Mouse (Mus musculus) spleen, adult 2 months (tissue): ENCODE data around the gene Tmem201. TPM values are rescaled to one million over a fixed set of nuclear protein-coding genes. Genes with fewer than 3 reads are reported as not detected.
A peak's percentile ranks its signal among the peaks of the same experiment; 100 is the strongest.

Experiments
- DNase-seq, 2 experiments: peaks; one replicate each; pipeline versions ENCODE4 v3.0.0 to v3.0.0-alpha.2; 2012 to 2021; ENCODE audit warnings: low spot score in 2 of 2, low read depth in 1 of 2
- H3K27ac ChIP-seq: fragments of 200-500 bp; 2 replicates; pipeline ENCODE4 v1.5.1; 2012; ENCODE audit warnings: low read length, inconsistent platforms; ENCODE audit not compliant: insufficient read depth
- H3K27me3 ChIP-seq: fragments of 200-500 bp; 2 replicates; pipeline ENCODE4 v1.6.1; 2012; ENCODE audit warnings: mild to moderate bottlenecking, moderate library complexity, low read length, inconsistent platforms; ENCODE audit not compliant: control insufficient read depth, insufficient read depth
- H3K36me3 ChIP-seq: fragments of 200-500 bp; 2 replicates; pipeline ENCODE4 v1.6.1; 2012; ENCODE audit warnings: mild to moderate bottlenecking, low read length, inconsistent platforms; ENCODE audit not compliant: control insufficient read depth, insufficient read depth
- H3K4me1 ChIP-seq: fragments of 200-500 bp; 2 replicates; pipeline ENCODE4 v1.6.1; 2011; ENCODE audit warnings: inconsistent platforms; ENCODE audit not compliant: control insufficient read depth, insufficient read depth, insufficient read length
- H3K4me3 ChIP-seq: fragments of 200-500 bp; 2 replicates; pipeline ENCODE4 v1.5.1; 2011; ENCODE audit warnings: mild to moderate bottlenecking, inconsistent platforms; ENCODE audit not compliant: insufficient read depth, insufficient read length; ENCODE audit errors: extremely low read depth
- CTCF ChIP-seq: fragments of 200-500 bp; IDR thresholded peaks from 2 replicates; pipeline ENCODE4 v1.5.1; 2011; ENCODE audit warnings: mild to moderate bottlenecking, inconsistent platforms; ENCODE audit not compliant: insufficient read depth, insufficient read length, insufficient replicate concordance; ENCODE audit errors: extremely low read depth
- POLR2A ChIP-seq: fragments of 200-500 bp; IDR thresholded peaks from 2 replicates; pipeline ENCODE4 v1.6.1; 2011; ENCODE audit warnings: low read depth, low read length, inconsistent platforms
- WGBS: fragments of 180-500 bp; shearing (Covaris S2); methylation state at CpG from one replicate; pipeline ENCODE4 v1.1.7; 2018; 5-methylcytosine and 5-hydroxymethylcytosine counted together
- polyA plus RNA-seq: library from polyadenylated mRNA; depleted of rRNA; stranded (reverse); fragments of >200 nt; gene quantifications from 2 replicates; pipeline ENCODE4 v1.2.3, GENCODE M21; 2012

Gene Tmem201
- polyA plus RNA-seq, 1 experiment: 24.3 TPM

- Histone ChIP-seq H3K27me3 (no peaks in the 10 kb centered on the region), H3K4me1 (peaks cover 7% of the 10 kb centered on the region; the same call in 1 of the 2 replicates), H3K36me3 (no peaks in the 10 kb centered on the region), H3K4me3 (0 out of 2 replicates have a peak overlapping the region, but pooled peaks have one; percentile 8), H3K27ac (no peak overlapping the region)
- 25% methylated on average over 4 of the region's 4 CpGs for WGBS
- DNase-seq: no peak
- TF ChIP-seq CTCF: no peak
- TF ChIP-seq POLR2A: no peak
These were observed 1.3 kb downstream of the Tmem201 start for GRCm38 (mm10) chr4:149736581-149736980.

DNA sequence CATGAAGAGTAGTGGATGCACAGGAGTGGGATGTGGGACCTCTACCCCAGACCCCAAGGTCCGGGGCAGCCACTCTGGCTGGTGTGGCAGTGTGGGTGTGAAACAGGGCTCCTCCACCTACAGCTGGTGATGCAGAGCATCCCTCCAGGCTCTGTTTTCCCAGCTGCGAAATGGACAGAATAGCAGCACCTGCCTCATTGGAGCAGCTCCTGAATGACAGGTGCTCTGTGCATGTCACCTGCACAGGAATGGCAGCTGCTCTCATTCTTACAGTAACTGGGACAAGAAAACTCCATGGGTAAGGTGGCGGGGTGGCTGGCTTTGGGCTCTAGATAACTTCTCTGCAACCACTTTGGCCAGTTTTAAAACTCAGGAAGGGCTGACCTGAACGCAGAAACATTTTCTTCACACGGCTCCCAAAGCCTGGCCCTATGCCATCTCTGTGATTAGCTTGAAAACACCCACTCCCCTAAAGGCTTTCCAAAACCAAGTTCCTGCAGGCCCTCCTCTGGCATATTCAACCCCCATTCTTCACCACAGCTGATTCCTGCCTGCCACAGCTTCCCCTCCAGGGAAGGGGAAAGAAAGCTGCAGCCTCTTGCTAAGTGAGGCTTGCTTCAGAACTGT lies 2.1 kb downstream of the Tmem201 start:
- 73% methylated on average over 5 of the region's 5 CpGs for WGBS
- Histone ChIP-seq H3K36me3 (peaks cover 2% of the 10 kb centered on the region), H3K27ac (no peak overlapping the region), H3K27me3 (no peaks in the 10 kb centered on the region), H3K4me3 (no peak overlapping the region), H3K4me1 (peaks cover 7% of the 10 kb centered on the region; the same call in 1 of the 2 replicates)
- DNase-seq: no peak
- TF ChIP-seq CTCF: no peak
- TF ChIP-seq POLR2A: no peak

DNA sequence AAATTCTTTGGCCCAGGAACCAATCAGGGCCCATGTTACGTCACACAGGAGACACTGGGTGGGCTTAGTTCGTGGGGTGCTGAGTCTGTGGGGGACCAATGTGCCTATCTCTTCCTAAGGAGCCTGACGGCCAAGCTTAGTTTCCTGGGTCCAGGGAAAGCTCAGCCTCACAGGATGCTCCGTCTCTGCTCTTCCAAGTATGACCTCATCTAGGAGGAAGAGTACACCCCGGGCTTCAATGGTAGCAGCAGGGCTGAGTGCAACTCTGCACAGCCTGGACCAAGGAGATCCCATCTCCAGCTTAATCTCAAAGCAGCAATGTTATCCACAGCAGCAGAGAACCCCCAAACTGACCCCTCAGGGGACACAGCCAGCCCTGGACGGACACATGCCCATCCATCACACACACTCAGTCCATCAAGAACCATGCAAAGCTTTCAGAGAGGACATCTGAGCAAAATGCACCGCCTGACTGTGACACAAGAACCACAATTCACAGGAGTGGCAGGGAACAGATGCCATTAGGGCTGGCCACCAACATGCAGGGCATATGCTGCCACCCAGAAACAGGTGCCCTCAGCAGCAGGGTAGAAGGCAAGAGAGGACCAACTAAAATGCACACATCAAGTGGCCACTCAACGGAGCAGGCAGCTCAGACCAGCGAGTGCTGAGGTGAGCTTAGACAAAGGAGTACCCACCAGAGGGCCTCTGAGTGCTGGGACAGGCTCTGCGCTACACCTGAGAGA lies 2.9 kb downstream of the Tmem201 start:
- DNase-seq: no peak
- Histone ChIP-seq H3K36me3 (peaks cover 2% of the 10 kb centered on the region), H3K4me1 (peaks cover 7% of the 10 kb centered on the region; the same call in 1 of the 2 replicates), H3K27ac (no peak overlapping the region), H3K4me3 (no peak overlapping the region), H3K27me3 (no peaks in the 10 kb centered on the region)
- 91% methylated on average over 10 of the region's 10 CpGs for whole genome bisulfite sequencing
- TF ChIP-seq CTCF (no peak), POLR2A (no peak)

GRCm38 (mm10) chr4:149734246-149734645 lies 3.6 kb downstream of the Tmem201 start:
- Histone ChIP-seq H3K27ac (no peak overlapping the region), H3K36me3 (peaks cover 2% of the 10 kb centered on the region), H3K4me3 (no peak overlapping the region), H3K4me1 (peaks cover 7% of the 10 kb centered on the region; the same call in 1 of the 2 replicates), H3K27me3 (no peaks in the 10 kb centered on the region)
- WGBS: 91% methylated on average over 6 of the region's 6 CpGs
- no peak for DNase-seq
- no peak for TF ChIP-seq CTCF
- no peak for TF ChIP-seq POLR2A

DNA sequence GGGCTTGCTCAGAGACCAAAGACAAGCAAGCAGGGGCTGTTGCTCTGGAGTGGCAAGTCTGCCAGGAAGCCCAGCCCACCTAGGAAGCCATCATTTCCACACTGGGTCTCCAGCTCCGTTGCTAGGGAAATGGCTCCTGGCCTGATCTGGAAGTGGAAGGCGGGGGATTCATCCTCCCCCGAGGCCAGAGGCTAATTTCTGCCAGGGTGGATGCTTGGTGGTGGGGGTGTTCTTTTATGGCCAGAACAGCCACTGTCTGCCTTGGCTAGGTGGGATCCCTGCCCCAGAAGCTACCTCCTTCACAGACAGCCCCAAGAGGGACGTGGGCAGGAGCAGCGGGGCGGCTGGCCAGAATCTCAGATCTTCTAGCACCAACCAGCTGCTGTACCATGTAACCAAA lies 4.1 kb downstream of the Tmem201 start:
- Histone ChIP-seq H3K4me3 (no peak overlapping the region), H3K4me1 (peaks cover 7% of the 10 kb centered on the region; the same call in 1 of the 2 replicates), H3K27me3 (no peaks in the 10 kb centered on the region), H3K36me3 (peaks cover 2% of the 10 kb centered on the region), H3K27ac (no peak overlapping the region)
- WGBS: 74% methylated on average over 6 of the region's 6 CpGs
- DNase-seq: no peak
- TF ChIP-seq CTCF (no peak), POLR2A (no peak)

DNA sequence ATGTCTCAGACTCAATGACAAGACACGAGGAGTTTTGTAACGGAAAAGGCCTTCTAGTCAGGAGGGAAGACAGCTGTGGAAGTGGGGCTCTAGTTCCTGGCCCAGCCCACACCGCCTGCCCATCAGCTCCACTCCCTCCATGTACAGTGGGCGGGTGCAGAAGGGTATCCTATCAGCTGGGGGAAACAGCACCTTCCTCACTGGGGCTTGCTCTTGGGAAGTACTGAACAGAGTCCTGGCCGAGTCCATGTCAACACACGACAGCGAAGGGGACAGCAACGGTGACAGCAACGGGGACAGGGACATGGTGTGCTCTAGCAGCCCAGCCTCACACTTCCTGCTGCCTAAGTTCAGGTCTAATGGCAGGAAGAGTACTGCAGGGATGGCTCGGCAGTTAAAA lies 5.0 kb downstream of the Tmem201 start:
- H3K36me3 ChIP-seq: peaks cover 4% of the 10 kb centered on the region
- TF ChIP-seq POLR2A (no peak), CTCF (no peak)
- H3K4me3 ChIP-seq: no peak overlapping the region
- DNase-seq: no peak
- H3K27me3 ChIP-seq: no peaks in the 10 kb centered on the region
- H3K4me1 ChIP-seq: peaks cover 7% of the 10 kb centered on the region; the same call in 1 of the 2 replicates
- H3K27ac ChIP-seq: no peak overlapping the region
- 57% methylated on average over 10 of the region's 10 CpGs for WGBS

GRCm38 (mm10) chr4:149732313-149732712 lies 5.5 kb downstream of the Tmem201 start:
- DNase-seq: no peak
- peaks cover 7% of the 10 kb centered on the region; the same call in 1 of the 2 replicates for H3K4me1 ChIP-seq
- WGBS: 91% methylated on average over 3 of the region's 3 CpGs
- H3K4me3 ChIP-seq: no peak overlapping the region
- H3K27ac ChIP-seq: no peak overlapping the region
- no peak for TF ChIP-seq POLR2A
- TF ChIP-seq CTCF: no peak
- peaks cover 9% of the 10 kb centered on the region for H3K36me3 ChIP-seq
- no peaks in the 10 kb centered on the region for H3K27me3 ChIP-seq
